Mouse (Mus musculus) megakaryocyte-erythroid progenitor cell, adult 5-6 weeks (primary cell): ENCODE results near the gene Gm10337. TPM values are rescaled to one million over a fixed set of nuclear protein-coding genes. Genes with fewer than 3 reads are reported as not detected.
A peak's percentile ranks its signal among the peaks of the same experiment; 100 is the strongest.

Experiments
- ATAC-seq: replicated peaks from 2 replicates; pipeline ENCODE4 v1.8.0; 2016; ENCODE audit warnings: mild to moderate bottlenecking, inconsistent platforms; ENCODE audit not compliant: severe bottlenecking, poor library complexity, low FRiP score, low TSS enrichment
- total RNA-seq, 2 experiments: library from RNA; stranded (forward) in 1 of 2; stranded (reverse) in 1 of 2; fragments of 200-1000, 215-1000 nt in 1 of 2; fragments of >200 nt in 1 of 2; fragmentation: Nextera tagmentation in 1 of 2; gene quantifications; 2 replicates each; pipeline ENCODE4 v1.2.3; 2014 to 2017

The Gm10337 gene
- total RNA-seq, 2 experiments from 2014 or later = not detected

- no peak for ATAC-seq
Measured at GRCm38 (mm10) chr15:102513004-102513403, 9.5 kb downstream of the Gm10337 start.

GRCm38 (mm10) chr15:102515261-102515660 lies 11.7 kb downstream of the Gm10337 start:
- ATAC-seq = no peak

- ATAC-seq = no peak
Measured at GRCm38 (mm10) chr15:102515791-102516190, 12.3 kb downstream of the Gm10337 start.

GRCm38 (mm10) chr15:102516293-102516692 lies 12.8 kb downstream of the Gm10337 start:
- ATAC-seq = no peak

- peak; percentile 9; the same call in 1 of the 2 replicates for ATAC-seq
Measured at GRCm38 (mm10) chr15:102516728-102517404, 13.3 kb downstream of the Gm10337 start, which contains the start of gene Map3k12. Gene Map3k12, minus strand, starts transcription at chr15:102517064.

GRCm38 (mm10) chr15:102517631-102517975 lies 14.1 kb downstream of the Gm10337 start:
- no peak for ATAC-seq

GRCm38 (mm10) chr15:102517976-102518858 lies 14.7 kb downstream of the Gm10337 start, which contains the start of gene Tarbp2:
Gene Tarbp2, plus strand, starts transcription at chr15:102518192.
- ATAC-seq = peak; percentile 85

GRCm38 (mm10) chr15:102518859-102519201 lies 15.3 kb downstream of the Gm10337 start:
- ATAC-seq = 0 out of 2 replicates have a peak, but pooled peaks have one; percentile 0

- ATAC-seq = no peak
Measured at GRCm38 (mm10) chr15:102519211-102520141, 16.0 kb downstream of the Gm10337 start.

GRCm38 (mm10) chr15:102520416-102520815 lies 16.9 kb downstream of the Gm10337 start:
- no peak for ATAC-seq

GRCm38 (mm10) chr15:102521480-102521879 lies 18.0 kb downstream of the Gm10337 start:
- no peak for ATAC-seq

- ATAC-seq = peak; percentile 68
Measured at GRCm38 (mm10) chr15:102524892-102525485, 21.5 kb downstream of the Gm10337 start, which contains the start of gene Npff. Gene Npff, minus strand, starts transcription at chr15:102524942.

- no peak for ATAC-seq
Measured at GRCm38 (mm10) chr15:102526111-102527002, 22.8 kb downstream of the Gm10337 start.

GRCm38 (mm10) chr15:102527936-102528335 lies 24.4 kb downstream of the Gm10337 start:
- no peak for ATAC-seq

GRCm38 (mm10) chr15:102528396-102528795 lies 24.9 kb downstream of the Gm10337 start:
- no peak for ATAC-seq

- no peak for ATAC-seq
Measured at GRCm38 (mm10) chr15:102530566-102530965, 27.0 kb downstream of the Gm10337 start.

- ATAC-seq = no peak
Measured at GRCm38 (mm10) chr15:102531586-102531985, 28.1 kb downstream of the Gm10337 start.
